Mouse (Mus musculus): ENCODE measurements around the gene Piwil1. TPM values are rescaled to one million over a fixed set of nuclear protein-coding genes. Genes with fewer than 3 reads are reported as not detected.

Piwil1 gene
- total RNA-seq (2021): under 1 TPM in 1 of 2 experiments, not detected in 1; 0.17 TPM

- intact Hi-C loops (cut with DNase I): no loop called here
These were observed at the start of gene Piwil1 for GRCm38 (mm10) chr5:128702224-128702623. TSS of gene Piwil1 (plus strand) at chr5:128702524.

GRCm38 (mm10) chr5:128656496-128657135 is 45.7 kb upstream of the Piwil1 start:
- DNase-seq (ENCODE audit: low spot score in 2 of 2): no peak
- intact Hi-C loops (cut with DNase I): no loop called here

More at GRCm38 (mm10) chr5:128702224-128702623, at the start of gene Piwil1:
- no peak for DNase-seq (ENCODE audit: low spot score in 2 of 2)

DNA sequence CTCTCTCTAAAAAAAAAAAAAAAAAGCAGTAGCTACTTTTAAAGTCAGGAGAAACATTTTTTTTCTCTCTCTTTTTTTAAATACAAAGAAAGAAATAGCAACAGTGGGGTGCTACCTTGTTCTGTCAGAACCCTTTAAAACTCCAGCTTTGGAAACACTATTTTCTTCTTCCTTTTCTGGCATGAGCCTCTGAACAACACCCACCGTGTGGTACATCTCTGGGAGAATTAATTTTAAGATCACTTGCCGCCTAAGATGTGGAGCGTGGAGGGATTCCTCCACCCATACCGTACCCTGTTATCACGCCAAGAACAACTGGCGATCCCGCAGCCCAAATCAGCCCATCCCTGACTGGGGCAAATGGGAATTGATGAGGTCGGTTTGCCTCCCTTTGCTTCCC is 42.2 kb upstream of the Piwil1 start:
- DNase-seq (ENCODE audit: low spot score in 2 of 2): peak in 1 of 2 experiments; percentile 34
- intact Hi-C loops (cut with DNase I): loop anchor here (5.0 kb wide), 1 partner anchor 138 kb away; no protein-coding TSS in a partner anchor

DNA sequence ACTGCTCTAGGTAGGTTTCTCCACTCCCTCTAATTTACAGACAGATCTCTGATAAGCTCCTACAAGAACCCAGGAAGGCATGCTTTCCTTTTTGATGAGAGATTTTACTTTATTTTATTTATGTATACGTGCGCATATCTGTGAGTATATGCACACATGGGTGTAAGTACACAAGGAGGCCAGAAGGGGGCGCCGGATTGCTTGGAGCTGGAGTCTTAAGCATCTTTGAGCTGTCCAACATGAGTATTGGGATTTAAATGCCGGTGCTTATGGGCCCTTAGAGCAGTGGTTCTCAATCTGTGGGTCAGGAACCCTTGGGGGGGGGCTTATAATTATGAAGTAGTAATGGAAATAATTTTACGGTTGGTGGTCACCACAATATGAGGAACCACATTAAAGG is 39.4 kb upstream of the Piwil1 start:
- DNase-seq (ENCODE audit: low spot score in 2 of 2): no peak
- intact Hi-C loops (cut with DNase I): loop anchor here (5.0 kb wide), 1 partner anchor 141 kb away; no protein-coding TSS in a partner anchor

DNA sequence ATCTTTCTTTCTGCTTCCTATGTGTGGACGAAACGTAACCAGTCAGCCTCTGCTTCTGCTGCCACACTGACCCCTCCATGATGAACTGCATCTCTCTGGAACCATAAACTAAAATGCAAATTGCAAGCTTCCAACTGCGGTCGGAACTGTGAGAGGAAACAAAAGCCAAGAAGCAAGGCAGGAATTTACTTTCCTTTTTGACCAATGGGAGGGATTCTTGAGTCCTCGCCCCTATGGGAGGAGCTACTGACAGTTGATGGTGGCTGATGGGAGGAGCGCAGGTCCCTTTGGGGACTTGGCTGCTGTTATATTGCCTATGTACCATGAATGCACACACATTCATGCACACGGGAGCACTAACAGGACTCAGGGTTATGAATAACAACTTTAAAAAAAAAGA is 38.3 kb upstream of the Piwil1 start:
- intact Hi-C loops (cut with DNase I): loop anchor here (5.0 kb wide), 1 partner anchor 142 kb away; no protein-coding TSS in a partner anchor
- no peak for DNase-seq (ENCODE audit: low spot score in 2 of 2)

GRCm38 (mm10) chr5:128665045-128665444 is 37.3 kb upstream of the Piwil1 start:
- no peak for DNase-seq (ENCODE audit: low spot score in 2 of 2)
- intact Hi-C loops (cut with DNase I): no loop called here

GRCm38 (mm10) chr5:128667303-128667702 is 35.0 kb upstream of the Piwil1 start:
- no peak for DNase-seq (ENCODE audit: low spot score in 2 of 2)
- intact Hi-C loops (cut with DNase I): no loop called here

GRCm38 (mm10) chr5:128674124-128674523 is 28.2 kb upstream of the Piwil1 start:
- DNase-seq (ENCODE audit: low spot score in 2 of 2): no peak
- intact Hi-C loops (cut with DNase I): no loop called here

GRCm38 (mm10) chr5:128677373-128677772 is 25.0 kb upstream of the Piwil1 start:
- intact Hi-C loops (cut with DNase I): no loop called here
- no peak for DNase-seq (ENCODE audit: low spot score in 2 of 2)

DNA sequence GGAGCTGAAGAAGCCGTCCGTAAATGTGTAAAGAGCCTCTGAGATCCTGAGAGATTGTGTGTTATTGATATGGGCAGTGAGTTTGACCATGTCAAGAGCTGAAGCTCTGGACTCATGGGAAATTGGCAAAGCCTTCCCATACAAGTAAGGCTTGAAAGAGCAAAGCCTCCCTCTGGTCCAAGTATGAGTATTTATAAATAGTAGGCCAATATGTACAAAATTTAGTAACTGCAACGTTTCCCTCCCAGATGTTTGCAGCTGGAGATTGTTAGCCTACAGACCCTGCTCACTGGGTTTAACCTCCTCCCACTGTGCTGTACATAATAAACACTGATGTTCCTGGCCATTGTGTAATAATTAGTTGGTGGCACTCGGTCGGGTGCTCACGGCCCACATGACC is 24.5 kb upstream of the Piwil1 start:
- DNase-seq (ENCODE audit: low spot score in 2 of 2): no peak

DNA sequence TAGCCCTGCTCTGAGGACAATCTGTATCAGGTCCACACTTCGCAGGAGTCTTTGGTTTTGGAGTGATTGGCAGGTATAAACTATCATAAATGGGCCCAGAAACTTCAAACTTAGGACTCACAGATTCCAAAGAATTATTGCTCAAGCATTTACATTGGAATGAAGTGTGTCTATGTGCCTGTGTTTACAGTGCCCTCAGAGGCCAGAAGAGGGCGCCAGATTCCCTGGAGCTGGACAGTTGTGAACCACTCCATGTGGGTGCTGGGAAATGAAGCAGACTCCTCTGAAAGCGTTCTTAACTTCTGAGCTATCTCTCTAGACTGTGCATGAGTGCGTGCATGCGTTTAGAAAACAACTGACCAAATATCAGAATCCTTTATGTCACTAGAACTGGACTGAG is 20.9 kb upstream of the Piwil1 start:
- intact Hi-C loops (cut with DNase I): no loop called here

More for the DNA sequence above, 24.5 kb upstream of the Piwil1 start:
- intact Hi-C loops (cut with DNase I): no loop called here

DNA sequence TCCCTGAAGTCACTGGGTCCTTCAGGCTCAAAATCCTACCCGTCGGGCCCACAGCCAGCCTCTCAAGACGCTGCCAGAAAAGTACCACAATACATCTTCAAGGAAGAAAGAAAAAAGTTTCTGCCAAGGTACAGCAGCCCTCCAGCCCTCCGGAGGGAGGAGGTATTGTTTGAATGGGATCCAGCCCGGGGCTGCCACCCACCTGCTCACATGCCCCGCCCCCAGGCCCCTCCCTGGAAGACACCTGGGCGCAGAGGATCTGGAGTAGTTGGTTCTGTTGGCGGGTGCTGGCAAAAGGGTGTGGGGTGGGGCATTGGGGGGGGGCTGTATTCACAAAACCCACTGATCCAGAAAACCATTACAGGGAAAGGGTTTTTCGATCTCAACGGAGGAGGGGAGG is 18.1 kb upstream of the Piwil1 start:
- DNase-seq (ENCODE audit: low spot score in 2 of 2): no peak
- intact Hi-C loops (cut with DNase I): no loop called here

More for the DNA sequence above, 20.9 kb upstream of the Piwil1 start:
- no peak for DNase-seq (ENCODE audit: low spot score in 2 of 2)

GRCm38 (mm10) chr5:128684621-128685020 is 17.7 kb upstream of the Piwil1 start:
- intact Hi-C loops (cut with DNase I): no loop called here

GRCm38 (mm10) chr5:128687139-128687538 is 15.2 kb upstream of the Piwil1 start:
- DNase-seq (ENCODE audit: low spot score in 2 of 2): no peak
- intact Hi-C loops (cut with DNase I): no loop called here

More at GRCm38 (mm10) chr5:128684621-128685020, 17.7 kb upstream of the Piwil1 start:
- DNase-seq (ENCODE audit: low spot score in 2 of 2): no peak

DNA sequence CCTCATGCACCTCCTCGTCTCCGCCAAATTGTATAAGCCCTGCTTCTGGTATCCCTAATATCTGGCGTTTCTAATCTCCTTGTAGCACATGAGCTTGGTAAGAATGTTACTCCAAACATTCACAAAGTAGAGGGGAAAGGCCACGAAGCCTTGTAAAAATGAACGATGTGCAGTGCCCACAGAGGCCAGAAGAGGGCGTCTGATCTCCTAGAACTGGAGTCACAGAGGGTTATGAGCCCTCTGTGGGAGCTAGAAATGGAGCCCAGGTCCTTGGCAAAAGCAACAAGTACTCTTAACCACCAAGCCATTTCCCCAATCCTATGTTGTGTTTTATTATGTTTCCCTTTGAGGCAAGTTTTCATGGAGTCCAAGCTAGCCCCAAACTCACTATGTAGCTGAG is 8.2 kb upstream of the Piwil1 start:
- intact Hi-C loops (cut with DNase I): no loop called here
- no peak for DNase-seq (ENCODE audit: low spot score in 2 of 2)

DNA sequence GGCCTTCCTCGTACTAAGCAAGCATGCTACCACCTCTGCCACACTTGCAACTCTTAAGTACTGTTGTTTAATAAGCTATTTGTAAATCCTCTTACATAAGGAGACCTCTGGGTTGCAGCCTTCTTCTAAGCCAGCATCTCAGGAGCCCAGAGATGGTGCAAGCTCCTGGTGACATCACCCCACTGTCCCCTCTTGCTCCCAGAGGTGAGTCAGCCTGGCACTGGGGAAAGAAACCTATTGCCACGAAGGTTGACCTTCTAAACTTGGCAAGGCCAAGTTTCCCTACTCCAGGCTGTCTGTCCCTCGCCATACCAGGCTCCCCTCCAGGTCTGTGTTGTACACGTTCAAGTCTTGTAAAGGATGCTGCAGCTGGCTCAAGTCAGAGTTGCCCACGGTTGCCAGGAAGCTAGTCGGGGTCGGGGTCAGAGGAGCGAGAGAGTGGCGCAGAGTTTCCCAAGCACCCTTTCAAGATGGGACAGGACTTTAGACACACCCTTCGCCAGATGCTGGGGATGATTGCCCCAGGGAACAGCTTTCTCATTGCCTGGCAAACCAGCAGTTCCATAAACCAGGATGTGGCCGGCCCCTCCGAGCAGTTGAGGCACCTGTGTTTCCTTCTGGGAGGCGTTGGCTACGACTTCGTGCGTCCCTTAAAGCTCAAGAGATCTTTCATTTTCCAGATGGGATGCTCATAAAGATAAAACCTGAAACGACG is 7.6 kb upstream of the Piwil1 start:
- DNase-seq (ENCODE audit: low spot score in 2 of 2): no peak

DNA sequence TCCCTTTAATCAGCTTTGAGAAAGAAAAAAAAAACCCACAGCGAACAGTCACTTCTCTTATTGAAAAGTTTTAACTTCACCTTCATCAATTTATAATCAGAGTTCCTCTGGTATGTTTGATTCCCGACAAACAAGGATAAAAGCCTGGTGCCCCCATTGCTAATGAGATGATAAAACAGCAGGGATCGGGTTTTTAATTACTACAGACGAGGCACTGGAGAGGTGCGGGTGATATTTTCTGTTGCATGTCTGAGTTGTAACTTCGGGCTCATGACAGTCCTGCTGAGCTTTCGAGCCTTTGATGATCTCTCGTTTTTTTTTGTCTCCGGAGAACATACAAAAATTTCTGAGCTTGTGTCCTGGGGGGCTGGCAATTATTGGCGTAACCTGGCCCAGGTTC is 5.5 kb upstream of the Piwil1 start:
- no peak for DNase-seq (ENCODE audit: low spot score in 2 of 2)
- intact Hi-C loops (cut with DNase I): no loop called here

More for the DNA sequence above, 7.6 kb upstream of the Piwil1 start:
- intact Hi-C loops (cut with DNase I): no loop called here

DNA sequence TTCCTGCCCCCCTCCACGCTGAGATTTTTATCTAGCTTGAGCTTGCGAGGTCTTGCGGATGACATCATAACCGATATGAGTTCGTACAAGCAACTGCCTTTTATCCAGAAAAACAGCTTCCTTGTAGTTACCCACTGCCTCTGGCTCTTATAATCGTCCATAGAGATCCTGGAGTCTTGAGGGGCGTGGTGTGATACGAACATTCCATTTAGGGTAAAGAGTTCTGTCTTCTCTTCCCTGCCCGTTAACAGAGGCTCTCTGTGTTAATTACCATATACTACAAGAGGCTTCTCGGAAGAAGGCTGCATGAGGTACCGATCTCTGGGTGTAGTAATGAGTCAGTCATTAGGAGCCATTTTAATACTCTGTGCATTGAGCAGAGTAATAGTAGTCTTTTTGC is 1.6 kb upstream of the Piwil1 start:
- intact Hi-C loops (cut with DNase I): no loop called here
- DNase-seq (ENCODE audit: low spot score in 2 of 2): no peak

DNA sequence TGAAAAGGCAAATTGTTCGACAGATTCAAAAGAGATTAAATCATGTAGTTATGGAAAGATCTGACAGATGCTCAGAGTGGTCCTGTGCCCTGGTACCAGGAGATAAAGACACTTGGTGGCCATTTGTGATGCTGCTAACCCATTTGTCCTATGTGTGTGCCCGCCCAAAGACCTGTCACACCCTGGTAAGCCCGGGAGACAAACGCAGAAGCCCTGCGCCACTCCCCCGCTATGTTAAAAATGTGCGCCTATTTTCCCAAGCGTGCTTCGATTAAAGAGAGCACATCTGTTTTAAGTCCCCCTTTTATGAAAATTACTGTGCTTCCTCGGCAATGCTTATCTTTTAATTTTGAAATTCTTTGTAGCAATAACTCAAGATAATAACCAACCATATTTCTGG is 1.4 kb downstream of the Piwil1 start:
- no peak for DNase-seq (ENCODE audit: low spot score in 2 of 2)
- intact Hi-C loops (cut with DNase I): no loop called here

DNA sequence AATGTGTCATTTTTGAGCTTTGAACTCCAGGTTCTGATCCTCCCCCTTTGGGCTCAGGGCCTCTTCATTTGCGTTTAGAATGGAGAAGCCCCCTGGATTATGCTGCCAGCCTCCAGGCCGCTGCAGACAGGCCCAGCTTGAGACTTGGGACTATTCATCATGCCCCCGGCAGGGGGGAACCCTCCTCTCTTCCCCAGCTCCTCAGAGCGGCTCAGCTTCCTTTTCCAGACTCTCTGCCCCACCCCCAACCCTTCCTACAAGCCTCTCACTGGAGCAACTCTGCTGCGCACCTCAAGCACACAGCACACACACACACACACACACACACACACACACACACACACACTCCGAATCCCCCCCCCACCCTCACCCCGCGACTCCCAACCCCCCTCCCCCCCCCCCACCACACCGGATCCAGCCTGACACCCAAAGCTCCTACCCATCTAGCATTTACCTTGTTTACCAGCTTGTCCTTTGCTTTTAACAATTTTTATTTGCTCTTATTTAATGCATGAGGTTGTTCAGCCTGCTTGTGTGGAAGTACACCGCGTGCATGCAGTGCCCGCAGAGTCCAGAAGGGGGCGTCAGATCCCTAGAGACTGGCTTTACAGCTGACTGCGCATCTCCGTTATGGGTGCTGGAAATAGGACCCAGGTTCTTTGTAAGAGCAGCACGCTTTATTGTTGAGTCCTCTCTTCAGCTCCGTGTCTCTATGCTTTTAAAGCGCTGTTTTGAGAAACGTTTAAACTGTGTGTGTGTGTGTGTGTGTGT is 2.0 kb downstream of the Piwil1 start:
- no peak for DNase-seq (ENCODE audit: low spot score in 2 of 2)
- intact Hi-C loops (cut with DNase I): no loop called here
